Mouse (Mus musculus) kidney, adult 11 months (tissue): ENCODE data around the gene Stxbp1.

Experiments used
- DNase-seq: peaks from one replicate; pipeline ENCODE4 v3.0.0; 2022

Stxbp1 gene

DNA sequence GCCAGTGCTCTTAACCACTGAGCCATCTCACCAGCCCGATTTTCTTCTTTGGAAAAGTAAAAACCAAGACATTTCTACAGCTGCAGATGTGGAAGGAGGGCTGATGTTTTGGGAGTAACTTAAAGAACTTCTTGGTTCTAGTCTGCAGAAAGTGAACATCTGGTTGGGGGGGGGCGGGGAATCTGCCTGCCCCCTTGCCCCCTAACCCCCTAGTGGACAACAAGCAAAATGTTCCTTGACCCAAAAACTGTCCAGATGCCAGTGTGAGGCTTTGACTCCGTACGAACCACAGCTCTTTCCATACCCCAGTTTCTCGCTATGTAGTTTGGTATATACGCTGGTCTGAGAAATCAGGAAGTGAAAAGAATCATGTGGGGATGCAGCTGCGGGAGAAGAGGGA, 96.8 kb downstream of the Stxbp1 start:
- no peak for DNase-seq

DNA sequence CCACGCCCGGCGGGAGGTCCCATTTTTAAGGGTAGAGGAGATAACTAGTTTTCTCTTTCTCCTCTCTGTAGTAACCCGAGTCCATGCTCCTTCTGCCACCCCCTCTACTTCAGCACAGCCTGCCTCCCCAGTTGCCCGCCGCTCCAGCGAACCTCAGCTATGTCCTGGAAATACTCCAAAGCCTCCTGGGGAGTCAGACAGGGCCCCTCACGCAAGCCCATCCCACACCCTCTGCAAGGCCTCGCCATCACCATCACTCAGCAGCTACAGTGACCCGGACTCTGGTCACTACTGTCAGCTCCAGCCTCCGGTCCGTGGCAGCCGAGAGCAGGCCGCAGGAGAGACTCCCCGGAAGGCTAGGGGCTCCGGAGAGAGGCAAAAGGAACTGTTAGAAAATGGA, 98.0 kb downstream of the Stxbp1 start:
- DNase-seq, result no peak

DNA sequence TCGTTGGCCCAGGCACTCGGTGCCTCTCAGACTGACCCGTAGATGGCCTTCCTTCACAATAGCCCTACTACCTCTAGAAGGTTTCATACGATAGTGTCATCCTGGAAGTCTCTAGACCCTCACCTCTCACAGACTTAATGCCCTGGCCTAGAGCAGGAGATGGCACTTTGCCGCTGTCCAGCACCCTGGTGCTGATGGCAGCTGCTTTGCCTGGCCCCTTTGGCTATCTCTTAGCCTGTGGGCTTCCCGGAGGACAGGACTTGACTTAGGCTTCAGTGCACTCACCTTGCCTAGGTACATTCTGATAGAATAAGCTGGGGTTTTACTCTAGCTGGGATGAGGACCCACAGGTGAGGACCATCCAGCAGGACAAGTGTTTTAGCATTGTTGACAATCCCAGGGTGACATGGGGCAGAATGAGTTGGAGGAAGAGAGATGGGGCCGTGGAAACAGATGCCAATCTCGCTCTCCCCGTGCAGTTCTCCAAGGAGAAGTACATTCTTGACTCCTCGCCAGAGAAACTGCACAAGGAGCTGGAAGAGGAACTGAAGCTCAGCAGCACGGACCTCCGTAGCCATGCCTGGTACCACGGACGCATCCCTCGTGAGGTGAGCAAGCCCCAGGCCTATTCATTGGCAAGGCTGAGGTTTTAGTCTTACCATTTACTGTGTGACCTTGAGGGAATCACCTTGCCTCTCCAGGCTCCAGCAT, 102.6 kb downstream of the Stxbp1 start:
- DNase-seq, result no peak

GRCm38 (mm10) chr2:32742173-32742531, 104.9 kb downstream of the Stxbp1 start:
- DNase-seq, result no peak

DNA sequence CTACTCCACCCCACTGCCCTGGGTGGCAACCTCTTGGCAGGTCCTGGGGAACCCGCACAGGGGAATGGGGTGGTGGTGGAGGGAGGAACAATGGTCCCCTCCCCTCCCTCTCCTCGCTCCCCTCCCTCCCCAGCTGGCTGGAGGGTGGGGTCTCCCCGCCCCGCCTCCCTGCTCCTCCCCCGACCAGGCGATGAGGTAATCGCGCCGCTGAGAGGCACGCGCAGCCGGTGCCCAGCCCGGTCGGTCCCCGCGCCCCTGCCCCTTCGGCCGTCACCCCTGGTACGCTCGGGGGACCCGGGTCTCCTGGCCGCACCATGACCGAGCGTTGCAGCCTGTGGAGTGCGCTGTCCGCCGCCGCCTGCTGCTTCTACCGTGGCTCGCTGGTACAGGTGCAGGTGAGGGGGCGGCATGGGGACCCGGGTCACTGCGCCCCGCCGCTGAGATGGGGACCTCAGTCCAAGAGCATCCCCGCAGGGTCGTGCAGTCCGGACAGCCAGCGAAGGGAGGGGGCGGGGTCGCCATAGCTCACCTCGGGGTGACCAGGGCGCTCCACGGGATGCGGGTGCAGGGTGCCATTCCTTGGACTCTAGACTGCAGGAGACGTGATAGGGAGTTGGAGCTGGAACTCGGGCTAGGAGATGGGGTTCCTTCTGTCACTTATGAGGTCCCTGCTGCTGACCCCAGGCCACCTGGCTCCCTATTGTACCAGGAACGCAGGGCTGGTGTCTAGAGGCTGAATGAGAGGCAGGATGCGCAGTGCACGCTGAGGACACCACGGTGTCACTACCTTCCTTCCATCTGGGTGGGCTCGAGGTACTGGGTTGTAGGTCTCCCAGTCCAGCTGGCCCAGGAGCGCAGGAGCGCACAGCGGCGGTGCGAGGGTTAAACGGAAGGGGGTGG, 105.5 kb downstream of the Stxbp1 start:
- DNase-seq, result no peak

DNA sequence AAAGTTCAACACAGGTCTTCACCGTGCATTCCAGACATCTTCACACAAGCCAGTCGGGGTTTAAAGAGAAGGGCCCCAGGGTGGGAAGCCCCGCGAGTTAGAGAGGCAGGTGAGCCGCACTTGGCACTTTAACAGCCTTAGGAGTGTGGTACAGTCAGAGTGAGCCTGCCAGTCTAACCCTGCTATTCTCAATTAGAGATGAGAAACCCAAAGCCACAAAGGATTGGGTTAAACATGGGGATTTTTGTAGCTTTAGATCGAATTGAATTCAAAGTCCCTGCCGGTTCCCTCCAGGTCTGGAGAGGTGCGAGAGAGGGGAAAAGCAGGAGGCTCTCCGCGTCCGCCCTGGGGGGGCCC, 106.2 kb downstream of the Stxbp1 start, which contains the start of gene 6330409D20Rik:
6330409D20Rik (minus strand) TSS at position 101 of the 357 bp plus-strand sequence.
- DNase-seq, result no peak

DNA sequence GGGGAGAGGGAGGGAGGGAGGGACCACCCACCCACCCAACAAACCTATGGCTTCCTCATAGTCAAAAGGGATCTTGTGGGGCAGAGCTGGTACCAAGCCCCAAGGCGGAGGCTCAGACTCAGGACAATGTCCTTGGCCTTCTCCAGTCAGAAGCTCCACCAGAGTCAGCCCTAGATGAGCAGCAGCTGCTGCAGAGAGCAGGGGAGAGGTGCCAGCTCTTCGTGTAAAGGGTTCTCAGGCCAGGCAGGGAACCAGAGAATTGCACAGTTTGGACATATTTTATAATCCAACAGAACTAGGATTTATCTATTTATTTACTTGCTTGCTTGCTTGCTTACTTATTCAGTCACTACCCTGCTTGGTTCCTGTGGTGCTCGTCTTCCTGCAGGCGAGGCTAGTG, 107.7 kb downstream of the Stxbp1 start:
- no peak for DNase-seq
